Mouse (Mus musculus) embryo, embryonic 9.5 days (tissue): ENCODE measurements around the gene Eid3.

Experiments used
- DNase-seq: peaks from one replicate; pipeline ENCODE4 v3.0.0-alpha.2; 2017; ENCODE audit errors: extremely low spot score

Eid3 gene

DNA sequence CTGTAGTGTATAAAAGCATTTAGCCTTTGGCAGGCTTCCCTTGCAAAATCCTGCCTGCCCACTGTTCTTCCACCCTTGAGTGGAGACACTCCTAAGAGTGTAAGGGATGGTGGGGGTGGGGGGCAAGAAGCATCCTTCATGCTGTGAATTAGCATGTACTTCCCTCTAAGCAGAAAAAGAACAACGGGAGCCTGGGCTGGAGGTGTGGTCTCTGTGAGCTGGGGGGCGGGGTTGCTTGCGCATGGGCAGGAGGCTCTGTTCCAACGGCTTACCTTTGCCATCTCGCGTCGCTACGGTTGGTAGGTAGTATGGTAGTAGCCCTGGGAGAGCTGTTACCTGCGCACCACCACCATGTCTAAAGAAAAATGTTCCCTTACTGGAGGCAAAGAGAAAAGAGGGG, at the start of gene Eid3:
Eid3 (plus strand) TSS at position 271 of the 400 bp plus-strand sequence.
- no peak for DNase-seq

DNA sequence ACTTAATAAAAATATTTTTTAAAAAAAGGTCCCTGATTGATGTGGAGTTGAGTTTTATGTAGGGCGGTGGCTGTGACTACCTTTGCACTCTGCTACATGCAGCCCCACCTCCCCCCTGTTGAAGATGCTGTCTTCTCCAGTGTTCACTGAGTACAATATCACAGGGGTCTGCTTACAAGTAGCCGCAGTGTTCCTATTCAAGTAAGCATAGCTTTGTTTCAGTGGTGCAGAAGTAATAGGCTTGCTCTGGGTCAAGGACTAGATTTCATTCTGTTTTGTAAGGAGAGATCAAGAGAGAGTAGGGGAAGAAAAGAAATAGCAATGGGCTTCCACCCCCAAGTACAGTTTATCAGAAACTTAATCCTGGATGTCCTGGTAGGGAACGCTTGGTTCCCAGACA, 48.9 kb upstream of the Eid3 start:
- no peak for DNase-seq

DNA sequence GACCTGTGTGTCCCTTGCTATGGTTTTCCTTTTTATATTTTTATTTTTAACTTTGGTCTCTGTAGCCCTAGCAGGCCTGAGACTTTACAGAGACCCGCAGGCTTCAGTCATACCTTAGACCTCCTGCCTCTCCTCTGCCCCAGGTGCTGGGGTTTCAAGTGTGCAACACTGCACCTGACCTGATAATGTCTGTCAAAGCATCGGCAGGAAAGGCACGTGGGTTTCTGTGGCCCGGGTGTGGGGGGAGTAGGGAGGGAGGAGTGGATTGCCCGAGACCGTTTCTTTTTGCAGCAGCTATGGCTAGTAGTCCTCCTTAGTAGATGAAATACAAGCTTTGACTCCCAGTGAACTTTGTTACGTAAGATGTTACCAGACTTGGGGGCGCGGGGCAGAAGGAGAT, 48.5 kb upstream of the Eid3 start:
- DNase-seq: no peak

DNA sequence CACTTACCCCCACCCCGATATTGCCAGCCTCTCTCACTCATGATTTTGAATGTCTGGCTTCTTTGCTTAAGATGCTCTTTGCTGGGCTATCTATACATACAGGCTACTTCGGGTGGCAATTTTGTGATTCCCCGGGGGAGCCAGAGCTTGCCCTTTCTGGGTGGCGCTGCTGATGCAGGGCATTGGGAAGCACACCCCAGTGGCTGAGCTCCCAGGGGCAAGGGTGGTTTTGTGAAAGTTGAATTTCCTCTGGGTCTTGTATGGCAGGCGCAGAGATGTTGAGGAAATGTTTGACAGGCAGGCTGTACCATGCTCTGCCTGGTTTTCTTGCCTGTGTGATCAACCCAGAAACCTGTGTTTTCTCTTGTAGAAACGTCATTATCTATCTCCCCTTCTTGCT, 47.8 kb upstream of the Eid3 start:
- no peak for DNase-seq

DNA sequence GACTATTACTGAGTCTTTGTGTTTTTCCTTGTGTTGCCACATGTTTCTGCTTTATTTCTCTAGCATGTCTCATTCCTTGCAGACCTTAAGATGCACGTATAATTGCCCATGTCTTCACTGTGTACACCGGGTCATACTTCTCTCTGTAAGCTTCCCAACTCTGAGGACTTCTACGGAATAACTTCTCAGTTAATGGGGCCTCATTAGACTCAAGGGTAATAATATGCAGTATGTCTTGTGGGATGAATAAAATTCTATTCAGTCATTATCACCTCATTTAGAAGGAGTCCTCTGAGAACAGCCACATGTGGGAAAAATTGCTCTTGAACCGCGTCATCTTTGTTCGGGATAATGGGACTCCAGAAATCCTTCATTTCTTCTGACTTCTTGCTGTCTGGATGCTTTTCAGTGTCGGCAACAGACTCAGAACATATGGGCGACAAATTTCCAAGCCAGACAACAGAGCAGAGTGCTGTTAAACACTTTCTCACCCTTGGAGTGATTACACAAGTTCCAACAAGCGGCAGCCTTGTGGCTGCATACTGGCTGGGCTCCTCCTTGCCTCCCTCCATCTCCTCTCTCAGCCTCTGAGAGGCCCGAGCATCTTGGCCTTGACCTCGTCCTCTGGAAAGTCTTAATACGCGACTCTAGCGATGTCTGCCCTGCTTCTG, 43.2 kb upstream of the Eid3 start:
- no peak for DNase-seq

DNA sequence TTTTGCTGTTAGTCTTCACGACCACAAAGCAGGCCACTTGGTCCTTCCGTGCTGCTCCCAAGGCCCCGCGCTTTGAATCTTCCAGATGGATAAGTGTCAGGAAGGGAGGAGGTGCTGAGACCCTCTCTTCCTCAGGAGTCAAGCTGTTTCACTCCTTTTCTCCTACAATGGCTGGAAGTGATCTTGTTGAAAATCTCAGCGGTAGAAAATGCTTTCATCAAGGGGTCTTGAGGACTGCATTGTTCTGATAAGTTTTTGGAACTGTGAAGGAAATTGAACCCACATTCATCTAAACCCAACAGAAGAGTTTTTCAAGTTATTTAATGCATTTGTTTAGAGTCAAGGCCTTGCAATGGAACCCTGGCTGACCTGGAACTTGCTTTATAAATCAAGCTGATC, 42.6 kb upstream of the Eid3 start:
- no peak for DNase-seq

DNA sequence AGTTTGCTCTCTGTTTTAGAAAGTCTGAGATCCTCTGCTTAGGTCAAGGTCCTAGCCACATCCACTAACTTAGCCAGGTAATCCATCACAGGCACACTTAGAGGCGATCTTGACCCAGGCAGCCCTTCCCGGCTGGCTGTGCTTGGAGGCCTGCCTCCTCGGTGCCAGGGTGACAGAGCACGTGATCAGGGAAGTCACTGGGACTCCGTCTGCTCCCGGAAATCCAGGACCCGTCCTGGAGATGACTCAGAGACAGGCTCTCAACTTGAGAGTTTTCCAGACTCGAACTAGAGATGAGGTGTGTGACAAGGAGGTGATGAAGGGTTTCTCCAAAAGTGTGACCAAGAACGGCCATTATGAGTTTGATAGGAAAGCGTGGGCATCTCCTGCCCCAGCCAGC, 41.9 kb upstream of the Eid3 start:
- no peak for DNase-seq

DNA sequence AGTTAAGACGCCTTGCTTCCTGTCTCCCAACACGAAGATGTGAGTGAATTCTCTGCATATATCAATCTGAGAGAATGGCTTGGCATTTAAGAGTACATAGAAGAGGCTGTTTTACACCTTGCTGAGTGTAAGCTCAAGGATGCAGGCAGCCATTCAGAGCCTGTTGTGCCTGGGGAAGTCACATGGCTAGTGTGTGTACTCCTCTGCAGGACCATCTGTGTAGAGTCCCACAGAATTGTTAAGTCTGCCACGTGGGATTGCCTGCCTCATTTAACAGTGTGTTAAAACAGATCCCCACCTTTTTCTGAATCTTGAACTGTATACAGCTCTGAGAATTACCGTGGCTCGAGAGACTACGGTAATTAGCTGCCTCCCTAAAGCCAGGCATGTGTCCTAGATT, 39.9 kb upstream of the Eid3 start:
- DNase-seq: no peak

DNA sequence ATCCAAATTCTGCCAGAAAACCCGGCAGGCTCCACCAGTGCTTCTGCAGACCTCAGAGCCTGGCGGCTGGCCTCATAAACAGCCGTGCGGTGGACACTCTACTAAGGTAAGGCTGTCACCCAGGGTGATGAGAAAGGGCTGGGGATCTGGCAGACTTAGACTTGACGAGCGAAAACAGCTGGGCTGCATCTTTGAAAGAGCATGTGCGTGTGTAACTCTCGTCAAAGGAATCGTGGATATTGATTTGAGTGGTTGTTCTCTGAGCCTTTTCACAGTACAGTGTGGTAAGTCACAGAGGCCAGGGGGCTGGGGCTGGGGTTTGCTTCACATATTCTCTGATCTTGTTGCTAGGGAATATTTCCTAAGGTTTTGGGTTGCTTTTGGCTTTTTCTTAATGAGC, 32.5 kb upstream of the Eid3 start, which contains the start of gene Txnrd1:
Txnrd1 (plus strand) TSS at position 26 of the 400 bp plus-strand sequence.
- no peak for DNase-seq

DNA sequence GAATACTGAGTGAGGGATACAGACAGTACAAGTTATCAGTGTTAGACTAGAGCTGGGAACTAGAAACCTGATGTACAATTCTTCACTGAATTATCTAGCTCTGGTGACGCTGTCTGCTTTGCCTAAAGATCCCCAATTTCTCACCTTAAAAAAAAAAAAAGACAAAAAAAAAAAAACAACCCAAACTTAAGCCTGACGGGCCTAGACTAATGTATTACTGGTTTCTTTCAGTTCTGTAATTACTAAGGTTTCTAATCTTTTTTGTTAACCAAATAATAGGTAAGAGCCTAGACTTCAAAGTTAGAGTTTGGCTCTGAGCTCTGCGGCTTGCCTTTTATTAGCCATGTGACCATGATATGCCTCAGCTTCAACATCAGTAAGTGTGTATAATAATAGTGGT, 30.5 kb upstream of the Eid3 start:
- DNase-seq: no peak

DNA sequence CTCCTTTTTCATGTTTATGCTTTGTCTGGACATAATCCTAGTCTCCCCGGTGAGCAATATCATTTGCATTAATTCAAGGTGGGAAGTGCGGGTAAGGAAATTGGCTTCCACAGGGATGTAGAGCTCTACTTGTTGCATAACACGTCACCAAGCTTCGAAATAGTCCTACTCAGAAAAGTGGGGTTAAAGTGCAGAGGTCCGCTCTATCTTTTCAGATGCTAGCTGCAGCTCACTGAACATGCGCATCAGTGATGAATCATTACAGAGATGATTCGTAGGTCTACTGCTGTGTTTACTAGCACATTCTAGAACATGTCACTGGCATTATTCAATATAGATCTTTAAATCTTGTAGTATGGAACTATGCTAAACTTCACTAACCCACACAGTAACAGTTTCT, 28.0 kb upstream of the Eid3 start:
- DNase-seq: no peak

DNA sequence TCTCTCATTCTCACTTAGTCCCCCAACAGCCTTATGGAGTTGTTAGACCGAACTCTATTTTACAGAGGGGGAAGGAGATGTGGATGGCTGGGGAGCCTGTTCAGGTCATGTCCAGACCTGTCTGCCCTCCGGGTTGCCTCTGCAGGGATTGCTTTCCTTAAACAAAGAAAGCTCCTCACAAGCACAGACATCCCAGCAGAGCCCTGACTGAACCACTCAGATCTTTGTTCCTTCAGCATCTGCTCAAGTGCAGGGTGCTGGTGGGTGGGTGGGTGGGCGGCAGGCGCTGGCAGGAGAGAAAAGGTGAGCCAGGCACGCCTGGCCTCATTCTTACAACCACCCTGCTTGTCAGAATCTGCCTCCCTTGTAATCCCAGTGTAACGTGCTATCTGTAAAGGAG, 22.3 kb upstream of the Eid3 start:
- DNase-seq: no peak

DNA sequence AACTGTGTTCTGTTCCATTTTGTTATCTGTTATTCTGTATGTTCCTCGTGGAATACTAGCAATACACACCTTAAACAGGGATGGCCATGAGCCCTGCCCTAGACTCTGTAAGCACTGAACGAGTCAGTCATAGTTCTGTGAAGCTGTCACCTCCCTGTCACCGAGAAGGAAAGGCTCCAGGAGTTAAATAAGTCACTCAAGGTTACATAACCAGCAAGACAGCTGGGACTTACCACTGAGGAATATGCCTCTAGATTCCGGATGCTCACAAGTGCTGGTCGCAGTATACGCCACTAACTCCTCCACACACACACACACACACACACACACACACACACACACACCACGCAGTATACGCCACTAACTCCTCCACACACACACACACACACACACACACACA, 21.7 kb upstream of the Eid3 start:
- DNase-seq: no peak

DNA sequence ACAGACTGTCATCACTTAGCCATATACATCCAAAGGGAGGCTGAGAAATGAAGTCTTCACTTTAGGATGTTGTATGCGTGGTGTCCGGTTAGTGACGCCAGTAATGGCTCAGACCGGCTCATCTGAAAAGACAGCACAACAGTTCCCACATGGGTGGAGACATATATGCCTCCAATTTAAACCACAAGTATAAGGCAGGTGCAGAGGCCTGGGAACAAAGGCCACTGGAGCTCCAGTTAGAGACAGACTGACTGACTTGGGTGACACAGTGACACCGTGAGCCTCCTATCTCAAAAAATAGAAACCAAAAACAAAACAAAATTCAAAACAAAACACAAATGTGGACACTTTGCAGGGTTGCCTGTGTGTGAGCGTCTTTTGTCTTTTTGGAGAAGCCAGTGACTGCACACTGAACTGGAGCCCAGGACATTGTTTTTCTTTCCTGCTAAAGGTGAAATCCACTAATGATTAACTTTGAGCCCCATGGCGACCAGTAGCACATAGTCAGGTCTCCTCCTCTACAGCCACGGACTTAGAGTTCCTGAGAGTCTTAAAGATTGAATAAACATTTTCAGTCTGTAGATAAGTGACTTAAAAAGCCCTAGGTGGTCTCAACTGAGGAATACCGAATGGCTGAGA, 18.5 kb upstream of the Eid3 start:
- no peak for DNase-seq

DNA sequence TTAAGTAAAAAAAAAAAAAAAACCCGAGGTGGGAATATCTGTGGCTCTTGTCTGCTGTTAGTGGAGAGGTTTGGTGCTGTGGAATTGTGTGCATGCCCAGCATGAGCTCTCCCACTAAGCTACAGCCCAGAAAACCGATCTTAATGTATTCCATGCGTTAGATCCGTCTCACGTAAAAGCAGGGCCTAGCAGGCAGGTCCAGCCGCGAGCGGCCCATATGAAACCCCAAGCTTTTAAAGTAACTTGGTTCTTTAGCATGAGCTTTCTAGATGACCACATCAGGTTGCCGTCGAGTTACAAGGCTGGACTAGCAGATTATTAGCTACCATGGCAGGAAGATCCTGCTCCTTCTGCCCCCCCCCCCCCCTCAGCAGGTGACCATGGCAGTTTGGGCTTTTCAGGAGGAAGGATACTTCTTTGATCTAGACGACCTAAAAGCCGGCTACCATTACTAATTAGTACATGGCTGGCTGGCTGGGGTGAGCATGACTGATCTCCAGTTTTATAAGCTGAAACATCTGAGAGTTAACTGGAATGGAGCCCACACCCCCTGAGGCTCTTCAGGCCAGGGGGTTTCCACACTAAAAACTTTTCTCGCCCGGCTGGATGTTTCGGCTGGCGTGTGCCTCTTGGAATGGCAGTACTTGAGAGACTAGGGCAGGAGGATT, 16.6 kb upstream of the Eid3 start:
- DNase-seq: no peak

DNA sequence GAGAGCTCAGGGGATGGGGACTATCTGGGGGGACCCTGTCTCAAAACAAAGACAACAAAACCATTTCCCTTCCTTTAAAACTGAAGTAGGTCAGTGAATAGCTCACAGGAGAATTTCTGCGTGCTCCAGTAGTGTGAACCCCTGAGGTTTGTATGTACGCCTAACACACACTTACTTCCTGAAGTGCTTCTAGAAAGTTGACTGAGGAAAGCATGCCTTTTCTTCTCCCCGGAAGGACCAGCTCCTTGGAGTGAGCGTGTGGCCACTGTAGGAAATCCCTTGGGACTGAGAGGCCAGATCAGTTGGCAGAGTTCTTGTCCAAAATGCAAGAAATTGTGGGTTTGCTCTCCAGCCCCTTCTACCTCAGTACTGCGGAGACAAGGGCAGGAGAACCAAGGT, 16.1 kb upstream of the Eid3 start:
- no peak for DNase-seq

DNA sequence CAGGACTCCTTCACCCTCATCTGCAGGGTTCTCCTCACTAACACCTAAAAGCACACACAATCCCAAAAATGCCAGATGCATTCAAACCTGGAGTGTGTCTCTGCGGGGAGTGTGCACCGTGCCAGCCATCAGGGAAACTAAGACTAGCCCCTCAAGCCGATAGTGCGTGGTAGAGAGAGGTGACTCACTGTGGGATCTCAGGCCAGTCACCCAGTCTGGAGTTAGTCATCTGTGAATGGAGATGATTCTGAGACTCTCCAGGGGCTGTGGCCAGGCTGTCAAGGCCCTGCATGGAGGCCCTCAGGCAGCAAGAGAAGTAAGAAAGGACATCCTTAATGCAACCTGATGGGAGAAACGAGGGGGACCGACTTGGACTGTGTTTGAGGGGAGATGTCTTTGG, 14.7 kb upstream of the Eid3 start:
- no peak for DNase-seq

DNA sequence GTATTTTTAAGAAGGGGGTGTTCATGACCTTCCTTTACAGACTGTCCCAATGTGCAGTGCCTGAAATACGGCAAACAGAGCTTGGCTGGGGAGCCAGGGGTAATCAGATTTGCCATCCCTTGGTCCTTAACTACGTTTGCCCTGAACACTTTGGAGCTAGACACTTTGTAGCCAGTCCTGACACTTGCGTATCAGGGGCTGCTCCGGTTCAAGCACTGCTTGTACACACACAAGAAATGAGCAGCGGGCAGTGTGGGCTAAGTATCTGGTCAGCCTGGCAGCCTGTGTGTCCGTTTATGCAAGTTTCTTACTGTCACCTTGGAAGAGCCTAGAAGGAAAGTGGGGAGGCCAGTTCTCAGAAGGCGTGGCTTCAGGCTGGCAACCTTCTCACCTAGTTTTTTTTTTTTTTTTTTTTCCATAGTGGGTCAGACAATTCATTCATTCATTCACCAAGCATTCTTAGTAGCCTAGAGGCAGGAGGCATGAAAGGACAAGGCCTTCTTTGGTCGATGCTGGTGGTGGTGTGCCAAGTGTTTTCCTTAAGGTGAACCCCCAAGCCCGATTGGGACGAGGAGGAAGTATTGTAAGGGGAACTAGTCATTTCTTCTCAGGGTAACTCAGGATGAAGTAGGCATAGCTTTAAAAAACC, 8.3 kb upstream of the Eid3 start:
- no peak for DNase-seq

DNA sequence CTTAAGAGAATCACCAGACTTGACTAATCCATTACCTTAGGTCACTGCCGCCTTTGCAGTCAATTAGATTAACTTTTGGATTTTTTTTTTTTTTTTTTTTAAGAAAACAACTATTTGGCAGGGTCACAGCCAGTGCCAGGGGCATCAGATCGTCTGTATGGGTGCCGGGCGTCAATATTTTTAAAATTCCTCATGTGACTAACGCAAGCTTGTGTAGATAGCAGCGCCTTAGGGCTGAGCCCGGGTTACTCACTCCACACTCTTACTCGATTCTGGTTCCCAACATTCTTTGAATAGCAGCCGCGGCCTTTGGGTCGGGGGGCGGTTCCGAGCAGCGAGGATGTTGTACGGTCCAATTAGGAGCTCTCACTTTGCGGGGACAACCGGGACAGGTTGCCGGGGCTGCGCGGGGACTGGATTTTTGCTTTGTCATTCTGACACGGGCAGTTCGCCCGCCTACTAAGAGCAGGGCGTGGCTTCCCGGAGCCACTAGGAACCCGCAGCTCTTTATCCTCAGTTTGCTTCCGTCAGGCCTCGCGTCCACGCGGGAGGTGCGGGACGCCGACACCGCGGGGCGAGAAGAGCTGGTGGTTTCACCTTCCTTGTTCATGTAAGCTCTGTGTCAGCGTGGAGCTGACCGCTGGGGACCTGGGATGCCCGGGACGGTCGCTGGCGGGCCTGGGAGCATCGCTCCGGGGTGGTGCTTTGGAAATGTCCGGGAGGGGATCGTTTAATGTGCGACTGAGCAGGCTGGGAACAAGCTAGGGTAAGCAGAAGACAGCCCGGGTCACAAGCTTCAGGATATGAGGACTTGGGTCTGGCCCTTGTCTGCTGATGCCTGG, 7.5 kb upstream of the Eid3 start:
- DNase-seq: peak; percentile 92

DNA sequence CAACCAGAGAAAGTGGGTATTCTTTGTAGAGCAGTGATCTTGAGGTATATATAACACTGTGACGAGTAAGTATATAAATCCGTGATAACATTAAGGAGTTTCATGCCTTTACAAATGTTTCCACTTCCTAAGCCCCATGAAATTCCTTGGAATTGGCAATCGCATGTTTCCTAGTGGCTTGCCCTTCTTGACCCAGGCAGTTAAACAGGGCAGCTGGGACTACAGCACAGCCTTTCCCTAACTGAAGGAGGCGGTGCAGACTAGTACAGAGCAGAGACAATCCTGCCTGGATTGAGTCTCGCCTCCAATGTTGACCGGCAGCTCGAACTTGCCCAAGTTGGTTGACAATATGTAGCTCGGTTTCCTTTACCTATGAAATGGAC, 6.9 kb upstream of the Eid3 start:
- DNase-seq: peak; percentile 60

DNA sequence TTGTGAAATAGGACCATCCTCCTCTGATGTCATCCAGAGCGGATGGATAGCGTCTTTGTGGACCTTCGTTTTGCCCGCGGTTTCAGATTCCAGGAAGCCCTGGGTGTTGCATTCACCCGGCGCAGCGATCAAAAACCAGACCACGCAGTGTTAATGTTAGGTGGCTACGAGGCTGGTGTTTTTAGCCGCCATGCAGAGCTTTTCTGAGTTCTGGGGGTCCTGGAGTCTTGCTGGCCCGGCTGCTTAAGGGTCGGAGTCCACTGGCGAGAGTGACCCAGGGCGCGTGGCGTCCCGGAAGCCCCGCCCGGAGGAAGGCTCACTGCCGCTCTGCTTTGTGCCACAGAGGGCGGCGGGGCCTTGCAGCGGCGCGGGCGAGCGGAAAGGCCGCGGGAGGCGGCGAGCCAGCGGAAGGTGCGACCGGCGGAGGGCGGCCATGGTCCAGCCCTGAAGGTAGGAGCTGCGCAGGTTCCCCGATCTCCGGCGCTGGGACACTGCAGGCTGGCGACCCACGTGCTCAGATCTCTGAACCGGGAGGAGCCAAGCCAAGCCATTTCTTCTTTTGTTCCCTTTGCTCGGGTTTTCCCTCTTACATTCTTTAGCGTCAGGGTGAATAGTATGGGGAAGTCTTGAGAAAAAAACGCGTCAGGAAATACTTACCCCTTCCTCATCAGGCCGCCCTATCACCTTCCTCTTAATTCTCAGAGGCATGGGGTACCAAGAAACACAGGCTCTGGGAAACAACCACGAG, 6.1 kb upstream of the Eid3 start:
- peak; percentile 87 for DNase-seq
